Mouse (Mus musculus): Measurements from ENCODE around the gene Tmcc2.

GRCm38 (mm10) chr1:132410657-132411056 is 19.6 kb upstream of the Tmcc2 start:
- TF ChIP-seq CTCF (IDR thresholded peaks at IDR 0.05; ENCODE audit: low read depth) (no peak), EP300 (IDR thresholded peaks at IDR 0.05; ENCODE audit: low read depth) (no peak)
